Mouse (Mus musculus): Measurements from ENCODE around the gene Plch1.

Plch1 gene

DNA sequence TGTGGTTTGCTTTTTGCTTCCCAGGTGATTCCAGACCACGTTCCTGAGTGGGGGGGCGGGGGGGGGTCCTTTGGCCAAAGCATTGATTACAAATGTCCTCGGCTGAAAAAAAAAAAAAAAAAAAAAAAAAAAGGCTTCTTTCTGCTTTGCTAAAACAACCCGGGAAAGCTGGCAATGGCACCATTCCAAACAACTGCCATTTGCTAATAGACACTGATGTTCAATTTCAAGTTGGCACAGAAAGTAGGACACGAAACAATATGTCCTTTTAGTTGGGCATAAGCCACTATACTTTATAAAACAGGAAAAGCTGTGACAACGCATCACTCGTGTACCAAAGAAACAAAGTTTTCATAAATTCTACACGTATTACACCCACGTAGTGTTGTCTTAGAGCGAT, 36.6 kb downstream of the Plch1 start:
- DNase-seq (ENCODE audit: low read depth, low spot score), result no peak

DNA sequence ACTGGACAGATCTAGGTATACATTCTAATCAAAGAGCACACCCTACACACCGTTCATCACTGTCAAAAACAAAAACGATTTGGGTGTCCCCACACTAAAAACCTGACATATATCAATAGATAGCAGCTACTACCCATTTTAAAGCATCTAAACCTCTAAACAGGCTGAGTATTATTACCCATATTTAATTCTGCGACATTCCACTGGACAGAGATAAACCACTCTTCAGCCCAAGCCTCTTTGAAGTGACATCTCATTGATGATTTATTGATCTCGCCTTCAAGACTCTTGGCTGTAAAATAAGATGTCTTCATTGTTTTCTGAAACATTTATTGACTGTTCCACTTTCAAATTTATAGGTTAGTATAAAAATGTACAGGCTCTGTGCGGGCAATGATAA, 46.4 kb downstream of the Plch1 start:
- DNase-seq (ENCODE audit: low read depth, low spot score), result no peak

DNA sequence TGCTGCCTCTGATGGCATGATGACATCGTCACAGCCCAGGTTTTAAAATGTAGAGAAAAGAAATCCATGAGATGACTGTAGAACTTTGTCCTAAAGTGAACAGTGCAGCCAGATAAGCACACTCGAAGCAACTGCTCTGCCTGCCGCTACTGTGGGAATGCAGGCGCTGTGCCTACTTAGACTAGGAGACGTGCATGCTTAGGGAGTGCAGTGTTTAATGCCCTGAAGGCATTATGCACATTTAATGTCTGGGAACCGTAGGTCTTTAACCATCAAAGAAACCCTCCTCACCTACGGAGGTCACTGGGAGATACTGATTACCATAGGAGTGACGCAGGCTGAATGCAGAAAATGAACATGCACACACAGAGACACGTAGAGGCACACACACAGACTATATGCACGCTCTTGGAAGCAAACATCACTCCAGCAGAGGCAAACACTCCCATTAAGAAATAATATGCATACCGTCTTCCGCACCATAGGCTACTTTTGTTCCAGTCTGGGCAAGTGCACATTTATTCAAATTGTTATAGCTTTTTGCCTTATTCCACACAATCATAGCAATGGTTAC, 48.1 kb downstream of the Plch1 start:
- no peak for DNase-seq (ENCODE audit: low read depth, low spot score)

DNA sequence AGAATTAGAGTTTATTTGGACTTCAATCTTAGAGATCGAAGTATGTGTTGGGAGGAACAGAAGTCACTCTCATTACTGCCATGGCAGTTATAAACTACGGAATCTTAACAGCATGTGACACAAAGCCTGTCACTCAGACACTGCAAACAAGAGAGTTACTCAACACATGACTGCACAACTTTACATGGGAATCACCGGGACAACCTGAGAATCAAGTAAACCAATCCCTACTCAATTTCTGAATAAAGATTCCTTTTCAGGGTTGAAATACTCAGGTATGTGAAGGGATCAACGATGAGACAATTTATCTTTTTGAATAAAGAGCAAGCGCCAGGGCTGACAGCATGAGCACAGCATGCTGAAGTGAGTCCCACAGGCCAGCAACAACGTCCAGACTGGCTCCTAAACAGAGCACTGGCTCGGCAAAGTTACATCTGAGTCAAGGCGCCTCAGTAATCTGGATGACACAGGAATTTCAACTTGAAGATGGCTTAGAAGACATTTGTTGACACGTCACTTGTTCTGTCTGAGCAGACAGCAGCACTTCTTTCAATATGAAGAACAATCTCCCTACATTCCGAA, 49.4 kb downstream of the Plch1 start:
- no peak for DNase-seq (ENCODE audit: low read depth, low spot score)

DNA sequence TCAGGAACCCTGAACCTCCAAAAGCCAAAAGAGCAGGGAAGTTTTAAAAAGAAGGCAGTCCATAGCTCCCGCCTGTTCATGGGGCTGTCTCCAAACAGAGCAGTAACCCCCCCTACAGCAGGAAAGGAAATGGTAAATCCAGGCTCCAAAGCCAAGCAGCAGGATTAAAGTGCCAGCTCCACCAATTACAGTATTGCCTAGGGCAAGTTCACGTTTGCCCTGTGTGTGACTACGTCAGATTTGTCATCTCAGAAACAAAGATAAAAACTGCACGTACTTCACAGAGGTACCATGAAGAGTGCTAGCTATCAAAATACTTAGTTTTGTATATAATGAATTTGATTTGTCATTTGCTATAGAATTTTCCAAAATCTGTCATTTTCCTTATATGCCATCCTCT, 55.1 kb downstream of the Plch1 start:
- no peak for DNase-seq (ENCODE audit: low read depth, low spot score)

DNA sequence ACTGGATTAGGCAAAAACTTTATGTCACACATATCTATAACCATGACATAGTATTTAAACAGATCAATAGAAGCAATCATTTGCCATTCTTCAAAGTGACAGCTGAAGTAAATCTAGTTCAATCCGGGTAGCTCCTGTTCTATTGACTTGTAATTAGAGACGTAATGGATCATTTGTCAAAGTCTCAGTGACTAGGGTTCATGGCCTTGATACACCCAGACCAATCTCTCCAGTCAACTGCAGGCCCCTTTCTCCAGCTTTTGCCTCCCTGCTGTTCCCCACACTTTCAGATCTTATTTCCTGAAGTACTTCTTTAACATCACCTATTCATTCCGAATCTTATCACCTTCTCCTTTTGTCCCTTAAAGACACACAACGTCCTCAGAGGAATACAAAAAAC, 56.8 kb downstream of the Plch1 start:
- DNase-seq (ENCODE audit: low read depth, low spot score), result no peak

DNA sequence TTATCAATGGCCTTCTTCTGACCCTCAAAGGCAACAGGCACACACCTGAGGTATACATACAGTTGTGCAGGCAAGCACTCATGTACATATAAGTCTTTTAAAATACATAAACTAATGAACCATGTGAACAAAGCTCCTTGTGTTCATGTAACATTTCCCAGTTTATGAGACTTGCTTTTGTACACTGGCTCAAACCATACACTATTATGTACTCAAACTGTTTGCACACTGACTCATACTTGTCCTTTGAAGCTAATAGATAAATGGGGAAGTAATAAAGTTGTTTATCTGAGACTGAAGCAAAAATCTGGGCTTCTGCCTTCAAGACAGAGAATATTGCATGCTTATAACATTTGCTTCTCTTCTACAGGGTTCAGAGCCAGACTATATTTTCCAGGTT, 61.5 kb downstream of the Plch1 start:
- no peak for DNase-seq (ENCODE audit: low read depth, low spot score)

DNA sequence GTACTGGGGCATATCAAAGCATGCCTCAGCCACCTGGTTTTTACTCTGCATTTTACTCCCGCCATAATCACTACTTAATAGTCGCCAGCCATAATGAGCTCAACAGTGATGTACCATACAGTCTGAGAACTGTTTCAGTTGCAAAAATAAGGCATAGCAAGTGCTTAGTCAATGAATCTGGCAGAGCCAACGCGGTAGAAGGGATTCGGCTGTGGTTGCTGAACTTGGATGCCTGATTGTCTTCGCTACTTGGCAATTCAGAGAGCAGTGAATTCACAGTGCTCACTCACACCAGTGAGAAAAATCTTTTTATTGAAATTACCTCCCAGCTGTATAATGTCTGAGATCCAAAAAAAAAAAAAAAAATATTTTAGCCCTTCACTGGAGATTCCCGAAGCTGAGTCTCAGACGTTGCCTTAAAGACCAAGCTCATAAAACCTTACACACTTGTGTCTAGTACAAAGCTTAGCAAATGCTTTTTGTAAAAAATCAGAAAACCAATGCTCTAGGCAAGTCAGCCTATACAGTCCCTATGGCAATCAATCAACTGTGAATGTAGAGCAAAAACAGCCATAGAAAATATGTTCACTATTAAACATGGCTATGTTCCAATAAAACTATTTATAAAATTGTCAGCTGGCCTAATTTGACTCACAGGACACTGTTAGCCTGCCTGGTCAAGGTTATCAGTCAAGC, 62.2 kb downstream of the Plch1 start:
- DNase-seq (ENCODE audit: low read depth, low spot score), result no peak

DNA sequence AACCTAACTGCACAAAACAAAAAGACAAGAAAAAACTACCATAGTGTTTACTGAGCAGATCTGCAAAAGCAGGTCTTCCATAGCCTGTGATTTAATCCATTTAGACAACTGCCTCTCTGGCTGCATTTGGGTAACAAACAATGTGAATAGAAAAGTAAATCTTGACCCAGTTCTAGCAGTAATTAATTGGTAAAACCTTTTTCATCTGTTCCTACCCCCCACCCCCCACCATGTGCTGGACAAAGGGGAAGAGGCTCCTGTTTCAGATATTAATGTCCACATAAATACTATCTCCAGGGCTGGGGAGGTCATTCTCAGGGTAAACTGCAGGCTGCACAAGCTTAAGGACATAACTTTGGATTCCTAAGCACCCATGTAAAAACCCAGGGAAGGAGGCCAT, 63.5 kb downstream of the Plch1 start:
- no peak for DNase-seq (ENCODE audit: low read depth, low spot score)

DNA sequence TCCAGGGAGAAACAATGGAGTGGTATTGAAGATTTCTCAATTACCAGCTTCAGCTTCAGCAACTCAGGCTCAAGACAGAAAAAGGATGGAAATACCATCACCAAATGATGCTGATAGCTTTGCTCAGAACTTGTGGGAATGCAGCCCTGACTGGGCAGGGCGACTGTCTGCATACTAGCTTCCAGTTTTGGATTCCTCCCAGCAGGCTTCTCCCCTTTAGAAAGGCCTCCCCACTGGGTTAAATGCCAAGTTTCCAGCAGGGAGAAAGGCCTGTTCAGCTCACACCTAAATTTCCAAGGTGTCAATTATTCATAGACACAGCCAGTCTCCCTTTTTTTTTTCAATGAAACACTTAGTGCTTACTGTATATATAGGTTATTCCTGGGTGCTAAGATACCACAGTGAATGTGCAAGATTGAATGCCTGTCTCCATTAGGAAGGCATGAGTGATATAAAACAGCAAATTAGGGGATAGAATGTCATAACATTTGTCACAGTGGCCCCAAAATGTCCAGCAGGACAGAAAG, 75.3 kb downstream of the Plch1 start:
- no peak for DNase-seq (ENCODE audit: low read depth, low spot score)

DNA sequence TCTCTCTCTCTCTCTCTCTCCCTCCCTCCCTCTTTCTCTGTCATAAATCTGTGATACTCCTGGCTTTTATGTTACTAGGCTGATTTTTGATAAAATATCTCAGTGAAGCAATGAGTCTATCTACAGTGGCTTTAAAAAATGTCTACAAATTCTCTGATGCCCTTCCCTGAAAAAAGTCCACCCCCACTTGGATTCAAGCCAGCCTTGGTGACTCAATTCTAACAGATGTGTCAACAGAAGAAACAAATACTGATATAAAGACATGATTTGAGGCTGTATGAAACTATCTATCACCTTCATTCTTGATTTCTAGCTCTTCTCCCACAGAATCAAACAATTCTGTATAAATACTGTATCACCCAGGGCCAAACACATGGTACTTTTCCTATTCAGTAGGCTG, 76.6 kb downstream of the Plch1 start:
- DNase-seq (ENCODE audit: low read depth, low spot score), result no peak

DNA sequence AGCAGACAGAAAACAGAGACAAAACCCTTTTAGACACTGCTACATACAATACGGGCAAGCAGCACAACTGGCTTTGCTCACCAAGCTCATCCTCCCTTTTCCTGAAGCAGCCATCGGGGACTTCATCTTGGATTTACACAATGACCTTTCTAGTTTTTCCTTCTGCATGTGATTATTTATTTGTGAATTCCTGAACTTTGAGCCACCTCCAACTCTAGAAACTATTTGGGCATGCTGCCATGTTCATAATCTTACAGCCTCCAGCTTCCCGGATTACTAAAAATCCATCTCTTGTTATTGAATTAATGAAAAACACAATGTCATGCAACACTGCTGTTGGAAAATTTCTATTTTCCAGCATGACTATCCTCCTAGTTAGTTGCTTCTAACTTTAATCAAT, 84.1 kb downstream of the Plch1 start:
- no peak for DNase-seq (ENCODE audit: low read depth, low spot score)

DNA sequence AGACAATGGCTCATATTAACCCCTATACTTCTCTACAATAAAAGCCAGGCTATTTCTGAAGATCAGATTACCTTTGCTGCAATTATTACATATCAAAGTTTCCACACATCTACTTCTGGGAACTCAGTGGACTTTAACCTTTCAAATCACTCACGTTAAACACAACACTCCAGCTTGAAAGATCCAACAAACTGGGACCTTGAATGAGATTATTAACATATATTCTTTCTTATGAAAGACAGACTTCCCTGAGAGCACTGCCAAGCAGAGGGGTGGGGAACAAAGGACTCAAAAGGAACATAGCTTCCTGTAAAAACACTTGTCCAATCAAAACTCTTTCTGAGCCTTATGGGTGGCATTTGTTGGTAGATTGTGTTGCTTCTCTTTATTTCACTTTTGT, 85.1 kb downstream of the Plch1 start:
- no peak for DNase-seq (ENCODE audit: low read depth, low spot score)

DNA sequence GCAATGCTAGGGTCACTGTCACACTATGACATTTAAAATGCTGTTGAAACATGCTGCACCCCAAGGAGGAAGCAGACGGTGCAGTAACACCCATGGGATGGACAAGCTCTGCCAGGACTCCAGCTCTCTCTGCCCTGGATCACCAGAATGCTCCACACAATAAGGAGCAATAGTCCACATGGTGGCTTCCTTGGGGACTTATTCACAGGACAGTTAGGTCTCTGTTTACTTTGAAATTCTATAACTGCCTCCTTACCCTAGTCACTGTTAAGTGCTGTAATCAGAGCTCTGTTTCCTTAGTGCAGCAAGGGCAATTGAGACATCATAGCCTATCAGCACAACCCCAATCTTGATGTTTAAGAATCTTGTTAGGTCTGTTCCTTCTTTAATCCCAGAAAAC, 92.4 kb downstream of the Plch1 start:
- no peak for DNase-seq (ENCODE audit: low read depth, low spot score)

DNA sequence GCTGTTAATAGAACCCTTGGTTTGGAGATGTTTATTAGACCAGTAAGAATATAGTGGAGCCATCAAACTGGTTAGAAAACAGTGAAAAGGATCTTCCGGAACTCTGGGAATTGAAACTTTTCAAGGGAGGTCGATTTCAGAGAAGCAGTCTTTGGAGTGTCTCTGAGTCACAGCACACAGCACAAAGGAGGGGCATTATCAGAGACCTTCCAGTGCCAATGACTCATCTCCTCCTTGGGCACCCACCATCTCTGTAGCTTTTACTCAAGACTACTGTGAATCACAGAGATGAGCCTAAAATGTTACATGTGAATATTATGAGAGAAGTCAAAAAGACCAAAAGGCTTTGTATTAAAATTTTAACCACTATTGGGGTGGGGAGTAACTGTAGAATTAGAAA, 93.8 kb downstream of the Plch1 start:
- DNase-seq (ENCODE audit: low read depth, low spot score), result no peak

DNA sequence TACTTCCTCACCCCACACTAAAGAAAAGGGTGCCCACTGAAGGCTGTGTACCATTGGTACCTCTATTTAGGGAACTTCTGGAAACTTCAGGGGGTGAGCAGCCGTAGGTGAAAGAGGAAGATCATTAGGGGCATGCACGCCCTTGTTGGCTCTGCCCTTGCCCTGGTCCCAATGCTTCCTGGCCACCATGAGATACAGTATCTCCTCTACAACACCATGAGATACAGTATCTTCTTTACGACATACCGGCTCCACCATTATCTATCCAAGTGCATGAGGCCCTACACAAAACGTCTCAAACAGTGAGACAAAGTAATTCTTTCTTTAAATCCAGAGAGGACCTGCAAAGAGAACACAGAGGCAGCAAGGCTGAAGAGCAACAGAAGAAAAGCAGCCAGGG, 98.6 kb downstream of the Plch1 start:
- no peak for DNase-seq (ENCODE audit: low read depth, low spot score)

DNA sequence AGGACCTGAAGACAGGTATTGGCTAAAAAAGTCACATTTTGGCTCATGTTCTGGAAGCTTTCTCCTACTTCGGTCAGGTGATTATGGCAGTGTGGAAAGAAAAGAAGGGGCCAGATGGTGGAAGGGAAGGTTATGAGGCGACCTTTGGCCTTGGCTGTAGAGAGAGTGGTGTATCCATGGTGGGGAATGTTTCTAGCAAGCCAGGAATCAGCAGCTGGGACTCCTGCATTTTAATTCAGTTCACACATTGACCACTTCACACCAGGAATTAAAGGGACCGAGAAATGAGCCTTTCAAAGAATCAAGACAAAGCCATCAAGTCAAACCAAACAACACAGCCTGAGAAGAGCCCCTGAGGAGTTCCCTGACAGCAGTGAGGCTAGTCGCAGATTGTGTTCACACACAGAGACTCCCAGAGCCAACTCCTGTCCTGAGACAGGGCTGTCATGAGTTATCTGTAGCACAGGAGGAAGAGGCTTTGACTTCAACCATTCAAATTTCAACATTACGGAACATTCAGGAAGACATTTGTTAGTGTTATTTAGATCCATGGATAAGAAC, 112.4 kb downstream of the Plch1 start:
- no peak for DNase-seq (ENCODE audit: low read depth, low spot score)

DNA sequence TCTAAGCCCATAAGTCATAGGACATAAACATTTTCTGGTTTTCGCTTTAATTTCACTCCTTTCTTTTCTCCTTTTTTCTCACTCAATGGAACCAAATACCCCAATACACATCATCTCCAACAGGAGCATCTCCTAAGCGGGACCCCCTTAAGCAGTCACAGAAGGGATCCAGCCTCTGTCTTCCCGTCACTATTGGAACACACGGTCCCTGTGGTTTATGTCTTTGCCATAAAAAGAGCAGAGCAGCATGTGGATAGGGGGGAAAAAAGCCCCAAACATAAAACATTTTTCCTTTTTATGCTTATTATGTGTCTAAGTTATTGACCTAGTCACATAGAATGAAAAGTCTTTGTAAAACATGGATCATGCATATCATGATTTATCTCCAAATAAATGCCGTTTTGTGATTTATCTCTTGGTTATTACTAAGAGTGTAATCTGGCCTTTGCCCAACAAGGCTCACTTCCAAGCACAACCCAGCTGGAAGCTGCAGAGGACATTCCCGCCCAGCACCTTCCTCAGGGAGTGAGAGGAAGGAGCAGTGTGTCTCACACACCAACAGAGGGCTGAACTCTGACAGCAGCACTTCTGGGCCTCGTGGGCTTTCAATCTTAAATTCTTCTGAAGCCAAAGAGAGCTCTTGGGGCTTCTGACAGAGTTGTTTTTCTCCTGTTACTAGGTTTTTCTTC, 126.5 kb downstream of the Plch1 start:
- DNase-seq (ENCODE audit: low read depth, low spot score), result no peak

DNA sequence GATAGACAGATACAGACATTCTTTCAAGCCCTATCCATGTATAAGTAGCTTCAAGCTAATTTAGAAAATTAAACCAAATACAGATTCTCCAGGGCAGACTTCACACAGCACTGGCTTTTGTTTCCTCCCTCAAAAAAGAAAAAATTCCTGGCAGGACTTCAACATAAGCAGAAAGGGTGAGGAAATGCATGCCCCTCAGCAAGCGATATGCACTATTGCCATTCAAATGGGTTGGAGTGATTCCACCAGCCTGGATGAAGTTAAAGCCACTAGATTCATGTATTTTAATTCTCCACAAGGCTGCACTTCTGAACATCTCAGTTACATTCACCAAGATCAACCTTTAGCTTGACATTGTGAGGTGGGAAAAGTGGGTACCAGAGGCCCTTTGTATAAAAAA, 138.5 kb downstream of the Plch1 start:
- no peak for DNase-seq (ENCODE audit: low read depth, low spot score)

DNA sequence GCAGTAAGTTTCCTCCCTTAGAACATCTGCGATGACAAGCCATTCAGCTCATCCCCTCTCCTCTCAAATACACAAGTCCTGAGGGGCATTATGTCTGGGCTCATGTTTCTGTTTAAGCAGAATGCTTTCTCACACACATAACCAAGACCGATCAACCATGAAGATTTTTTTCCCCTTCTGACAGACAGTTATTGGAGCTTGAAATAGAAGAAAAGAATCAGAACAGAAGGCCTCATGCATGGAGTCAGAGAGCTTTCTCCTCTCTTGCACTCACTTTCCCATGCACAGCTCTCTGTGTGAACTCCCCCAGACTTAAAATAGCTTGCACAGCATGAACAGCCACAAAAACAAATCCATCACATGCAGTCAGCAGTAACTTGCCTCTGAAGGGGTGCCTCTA, 159.2 kb downstream of the Plch1 start:
- DNase-seq (ENCODE audit: low read depth, low spot score), result no peak

DNA sequence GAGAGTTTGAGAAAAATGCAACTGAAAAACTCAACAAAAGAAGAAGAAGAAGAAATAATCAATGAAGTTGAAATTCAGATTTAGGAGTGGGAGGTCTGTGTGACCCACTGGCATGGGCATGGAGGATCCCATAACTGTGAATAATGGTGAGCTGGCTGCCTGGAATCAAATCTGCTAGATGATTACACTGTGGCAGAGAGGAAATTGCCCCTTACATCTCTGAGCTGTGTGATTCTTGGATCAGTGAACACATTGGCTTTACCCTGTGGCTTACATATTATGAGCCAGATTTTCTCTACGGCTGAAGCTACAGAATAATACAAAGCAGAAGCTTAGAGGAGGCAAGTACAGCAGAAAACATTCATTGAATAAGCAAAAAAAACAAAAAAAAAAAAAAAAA, 170.9 kb downstream of the Plch1 start:
- no peak for DNase-seq (ENCODE audit: low read depth, low spot score)

DNA sequence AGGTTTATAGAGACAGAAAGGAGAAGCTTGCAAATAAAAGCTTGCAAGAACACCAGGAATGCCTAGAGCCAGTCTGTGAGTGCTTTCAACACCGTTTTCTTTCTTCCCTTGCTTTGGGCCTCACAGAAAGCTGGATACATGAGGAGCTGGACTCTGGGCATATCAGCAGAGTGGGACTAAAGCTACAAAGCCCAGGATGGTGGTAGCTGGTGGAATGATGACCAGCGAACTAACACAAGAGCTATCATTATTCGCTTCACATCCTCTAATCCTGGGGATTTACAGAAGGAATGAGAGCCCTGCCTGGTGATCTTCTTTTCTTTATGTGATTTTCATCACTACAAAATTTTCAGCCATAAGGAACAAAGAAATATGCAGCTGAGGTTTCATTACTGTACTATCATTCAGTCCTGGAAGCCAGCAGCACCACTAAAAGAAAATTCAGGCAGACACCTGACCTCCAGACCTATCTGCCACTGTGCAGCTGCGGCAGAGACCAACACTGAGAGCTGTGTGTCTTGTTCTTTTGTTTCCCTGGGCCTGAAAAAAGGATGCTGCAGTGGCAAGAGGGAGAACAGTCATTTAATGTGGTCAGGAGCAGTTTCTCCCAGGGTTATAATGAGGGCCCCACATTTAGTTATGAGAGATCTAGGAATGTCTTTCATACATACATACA, 172.5 kb downstream of the Plch1 start:
- no peak for DNase-seq (ENCODE audit: low read depth, low spot score)
